Mouse (Mus musculus): ENCODE data around the gene Lta.
"Not testable (repeated sequence)": the region's sequence is repeated elsewhere in the genome, so short reads cannot be mapped to it uniquely, and the experiment has no call there.

GRCm38 (mm10) chr17:35234090-35234489 is 28.9 kb upstream of the Lta start:
- TF ChIP-seq CTCF (IDR thresholded peaks at IDR 0.05; ENCODE audit: insufficient read depth, low read length); POLR2A (IDR thresholded peaks at IDR 0.05; ENCODE audit: borderline replicate concordance, extremely low read depth, low read depth, low read length): not testable (repeated sequence)

Measured in lung, adult 2 months (tissue).